Mouse (Mus musculus) myocyte (in vitro differentiated cells): Measurements from ENCODE around the gene Ltb4r1.

ENCODE experiments used
- E2F4 ChIP-seq: IDR thresholded peaks from one replicate; pipeline ENCODE4 v1.6.1; 2011; ENCODE audit warnings: mild to moderate bottlenecking, control low read depth, moderate library complexity; ENCODE audit not compliant: insufficient read depth
- MAX ChIP-seq: IDR thresholded peaks from one replicate; pipeline ENCODE4 v1.6.1; 2011; ENCODE audit warnings: low read depth, mild to moderate bottlenecking, control low read depth
- MYOD1 ChIP-seq, 3 experiments: IDR thresholded peaks; one replicate each; pipeline ENCODE4 v1.6.1; 2011; ENCODE audit warnings: control low read depth in 2 of 3, low read depth in 2 of 3, mild to moderate bottlenecking in 2 of 3, moderate library complexity in 1 of 3; ENCODE audit not compliant: insufficient read length in 2 of 3, control insufficient read depth in 1 of 3
- POLR2A ChIP-seq: IDR thresholded peaks from one replicate; pipeline ENCODE4 v1.6.1; 2011; ENCODE audit warnings: low read depth, mild to moderate bottlenecking, control low read depth, moderate library complexity; ENCODE audit not compliant: insufficient read length
- TCF12 ChIP-seq: IDR thresholded peaks from one replicate; pipeline ENCODE4 v1.6.1; 2011; ENCODE audit warnings: mild to moderate bottlenecking, control low read depth; ENCODE audit not compliant: poor library complexity, insufficient read depth, severe bottlenecking
- USF1 ChIP-seq: IDR thresholded peaks from one replicate; pipeline ENCODE4 v1.6.1; 2011; ENCODE audit warnings: low read depth, mild to moderate bottlenecking, control low read depth, moderate library complexity

DNA sequence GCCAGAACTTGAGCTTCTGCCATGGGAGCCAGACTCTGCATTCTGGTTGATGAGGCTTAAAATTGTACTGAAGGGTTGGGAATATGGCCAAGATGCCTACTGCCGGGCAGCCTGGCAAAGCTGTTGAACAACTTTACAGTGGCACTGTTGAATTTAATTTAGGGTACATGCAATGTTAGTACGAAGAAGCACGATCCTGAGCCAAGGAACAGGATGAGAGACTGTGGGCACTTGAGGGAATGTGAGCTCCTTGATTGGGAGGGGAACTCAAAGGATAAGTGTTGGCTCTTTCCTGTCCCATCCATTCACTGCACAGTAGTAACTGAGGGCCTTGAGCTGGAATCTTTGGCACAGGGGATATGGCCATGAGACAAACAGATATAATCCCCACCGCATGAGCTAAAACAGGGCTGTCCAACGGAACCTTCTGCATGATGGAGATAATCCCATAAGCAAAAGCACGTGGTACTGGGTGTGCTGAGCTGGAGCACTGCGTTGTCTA, 35.2 kb upstream of the Ltb4r1 start:
- TF ChIP-seq USF1 = no peak
- TF ChIP-seq TCF12 = no peak
- no peak for TF ChIP-seq E2F4
- no peak for TF ChIP-seq MYOD1 (IDR thresholded peaks at IDR 0.05; ENCODE audit: control insufficient read depth in 1 of 3, insufficient read length in 2 of 3, low read depth in 2 of 3)
- no peak for TF ChIP-seq MAX
- TF ChIP-seq POLR2A = no peak
